Mouse (Mus musculus) right cerebral cortex, postnatal 14 days (tissue): Measurements from ENCODE around the gene Hmgn3.

ENCODE experiments used
- DNase-seq: peaks from one replicate; pipeline ENCODE4 v3.0.0; 2022

Hmgn3 gene

DNA sequence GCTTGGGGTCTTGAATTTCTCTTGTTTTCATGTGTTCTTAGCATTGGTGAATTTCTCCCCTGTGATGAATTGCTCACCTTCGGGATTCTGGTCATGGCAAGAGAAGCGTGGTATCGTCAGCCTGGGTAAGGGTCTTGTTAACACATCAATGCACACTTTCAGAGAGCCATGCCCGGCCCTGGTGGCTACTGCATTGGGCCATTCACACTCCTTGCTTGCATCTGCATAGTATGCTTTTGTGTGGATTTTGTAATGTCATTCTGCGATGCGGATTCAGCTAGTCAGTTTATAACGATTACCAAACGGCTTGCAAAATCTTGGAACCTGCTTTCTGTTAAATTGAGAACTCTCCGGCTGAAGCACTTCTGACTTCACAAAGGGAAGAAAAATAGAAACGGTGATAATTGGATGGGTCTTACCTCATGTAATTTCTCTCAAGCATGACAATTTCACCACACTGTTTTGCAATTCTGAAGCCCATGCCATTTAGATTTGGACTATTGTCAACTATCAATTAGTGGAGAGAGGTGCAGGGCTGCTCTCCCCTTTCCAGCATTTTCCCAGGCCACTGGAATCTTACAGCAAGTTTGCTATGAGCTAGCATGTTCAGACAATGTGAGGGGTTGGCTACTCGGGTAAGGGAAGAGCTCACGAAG lies 47.7 kb downstream of the Hmgn3 start:
- no peak for DNase-seq

DNA sequence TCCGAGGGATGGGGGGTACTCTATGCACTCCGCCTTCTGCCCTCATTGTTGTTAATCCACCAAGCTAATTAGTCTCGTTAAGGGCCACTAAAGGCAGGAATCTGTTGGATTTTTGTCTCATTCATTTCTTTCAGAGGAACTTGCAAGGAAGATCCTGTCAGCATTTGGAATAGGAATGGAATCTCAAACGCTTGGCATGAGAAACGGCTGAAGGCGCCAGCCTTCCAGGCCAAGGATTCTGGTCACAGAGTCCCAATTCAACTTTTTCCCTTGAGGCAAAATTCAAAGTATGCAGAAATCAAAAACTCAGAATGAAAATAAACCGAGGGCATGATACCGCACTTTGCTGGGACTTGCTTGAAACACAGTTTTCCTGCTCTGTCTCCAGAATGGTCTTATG lies 48.7 kb downstream of the Hmgn3 start:
- DNase-seq = no peak

DNA sequence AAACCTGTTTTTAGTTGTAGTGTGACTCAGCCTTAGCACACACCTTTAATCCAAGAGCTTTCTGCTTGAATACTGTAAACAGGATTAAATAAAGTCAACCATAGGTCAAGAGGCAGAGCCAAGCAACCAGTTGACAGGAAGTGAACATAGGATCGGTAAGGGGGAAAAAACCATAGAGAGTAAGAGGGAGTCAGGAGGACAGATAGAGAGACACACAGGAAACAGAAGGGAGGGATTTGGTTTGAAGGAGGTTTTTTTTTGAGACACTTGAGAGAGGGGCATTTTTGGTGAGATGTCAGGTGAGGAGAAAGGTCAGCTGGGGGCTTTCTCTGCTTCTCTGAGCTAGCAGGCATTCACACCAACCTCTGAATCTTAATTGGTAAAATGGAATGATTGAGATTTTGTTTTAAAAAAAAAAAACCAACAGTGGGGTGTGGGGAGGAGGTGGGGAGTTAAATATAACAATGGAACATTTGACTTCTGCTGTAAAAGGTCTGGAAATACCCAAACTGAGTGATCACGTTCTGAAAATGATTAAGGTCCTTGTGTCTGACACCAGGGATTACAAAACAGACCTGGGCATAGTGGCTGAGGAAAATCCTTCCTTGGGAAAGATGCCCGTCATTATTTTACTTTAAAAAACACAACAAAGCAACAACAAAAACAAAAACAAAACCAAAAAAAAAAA lies 51.7 kb downstream of the Hmgn3 start:
- DNase-seq = no peak

DNA sequence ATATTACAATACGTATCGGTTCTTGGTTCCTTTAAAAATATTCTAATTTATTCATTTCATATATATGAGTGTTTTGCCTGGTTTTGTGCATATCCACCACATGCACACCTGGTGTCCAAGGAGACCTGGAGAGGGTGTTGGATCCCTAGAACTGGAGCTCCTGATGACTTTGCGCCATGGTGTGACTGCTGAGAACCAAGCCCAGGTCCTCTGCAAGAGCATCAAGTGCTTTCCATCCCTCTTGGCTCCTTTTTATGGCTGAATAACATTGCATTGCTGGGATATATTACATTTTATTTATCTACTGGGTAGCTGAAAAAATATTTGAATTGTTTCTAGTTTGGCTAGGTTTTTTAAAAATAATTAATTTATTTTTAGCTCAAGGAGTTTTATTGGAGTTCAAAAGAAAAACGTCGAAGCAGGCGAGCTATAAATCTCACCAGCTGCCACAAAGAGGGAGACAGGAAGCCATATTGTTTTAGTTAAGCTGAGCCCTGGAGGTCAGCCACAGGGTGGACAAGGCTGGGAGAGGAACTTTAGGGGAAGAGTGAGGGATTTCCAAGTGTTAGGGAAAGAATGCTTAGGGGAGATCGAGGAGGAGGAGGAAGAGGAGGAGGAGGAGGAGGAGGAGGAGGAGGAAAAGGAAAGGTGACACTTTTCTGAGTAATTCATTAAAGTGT lies 62.6 kb downstream of the Hmgn3 start:
- DNase-seq = no peak

DNA sequence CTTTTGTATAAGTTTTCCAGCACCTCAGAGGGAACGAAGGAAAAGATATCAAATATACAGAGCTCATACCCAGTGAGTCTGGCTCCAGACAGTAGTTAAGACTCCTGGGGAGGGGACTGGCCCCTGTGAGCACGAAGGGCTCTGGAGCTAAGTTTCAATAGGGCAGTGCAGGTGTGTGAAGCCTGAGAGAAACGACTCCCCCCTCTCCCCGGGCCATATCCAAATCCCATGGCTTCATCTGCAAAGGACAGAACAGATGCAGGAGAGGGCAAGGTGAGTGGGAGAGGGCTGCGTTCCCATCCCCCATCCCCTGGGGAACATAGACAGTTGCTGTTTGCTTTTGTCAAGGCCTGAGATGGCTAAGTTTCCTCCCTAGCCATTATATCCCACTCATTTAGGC lies 63.4 kb downstream of the Hmgn3 start:
- no peak for DNase-seq

DNA sequence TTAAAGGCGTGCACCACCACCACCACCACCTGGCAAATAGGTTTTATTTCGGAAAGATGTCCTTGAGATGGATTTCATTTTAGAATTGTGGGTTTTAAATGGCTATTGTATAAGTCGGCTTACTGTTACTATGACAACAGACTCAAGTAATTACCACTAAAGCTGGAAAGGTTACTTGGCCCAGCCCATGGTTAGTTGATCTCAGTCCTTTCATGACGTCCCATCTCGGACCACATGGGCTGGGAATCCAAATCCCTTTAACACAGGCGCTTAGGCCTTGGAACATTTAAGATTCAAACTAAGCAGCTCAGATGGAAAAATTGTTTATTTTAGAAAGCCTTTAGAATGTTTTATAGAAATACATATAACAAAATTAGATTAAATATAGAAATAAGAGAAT lies 64.2 kb downstream of the Hmgn3 start:
- DNase-seq = no peak

DNA sequence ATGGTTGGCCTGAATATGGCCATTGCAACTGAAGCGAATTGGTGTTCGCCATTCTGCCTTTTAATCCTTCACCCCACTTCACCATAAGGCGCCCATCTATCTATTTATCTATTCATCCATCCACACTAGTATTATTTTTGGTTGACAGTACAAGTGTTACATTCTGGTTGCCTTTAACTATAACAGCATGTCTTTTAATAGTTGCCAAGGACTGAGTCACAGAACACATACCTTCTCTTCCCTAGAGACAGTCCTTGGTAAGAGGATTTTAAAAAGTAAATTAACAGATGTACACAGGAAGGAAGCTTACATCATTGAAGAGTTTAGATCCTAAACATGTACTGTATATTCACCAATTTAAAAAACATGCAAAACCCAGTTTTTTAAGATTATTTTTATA lies 66.8 kb downstream of the Hmgn3 start:
- DNase-seq = no peak

DNA sequence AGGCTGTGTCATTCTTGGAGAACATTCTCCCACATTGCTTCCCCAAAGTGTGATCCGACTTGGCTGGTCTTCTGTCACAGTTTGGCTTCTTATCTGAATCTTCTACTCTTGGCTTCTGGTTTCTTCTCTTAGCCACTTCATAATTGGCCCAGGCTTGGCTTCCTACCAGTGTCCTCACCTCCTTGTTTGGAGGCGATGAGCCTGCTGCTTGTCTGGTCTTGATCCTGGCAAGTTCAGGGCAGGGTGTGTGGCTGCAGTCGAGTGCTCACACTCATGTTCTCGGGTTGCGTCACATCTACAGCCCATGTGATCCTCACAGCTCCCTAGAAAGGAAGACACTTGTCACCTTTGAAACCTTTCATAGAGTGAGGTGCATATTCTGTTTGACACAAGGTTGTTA lies 78.2 kb downstream of the Hmgn3 start:
- DNase-seq = no peak

DNA sequence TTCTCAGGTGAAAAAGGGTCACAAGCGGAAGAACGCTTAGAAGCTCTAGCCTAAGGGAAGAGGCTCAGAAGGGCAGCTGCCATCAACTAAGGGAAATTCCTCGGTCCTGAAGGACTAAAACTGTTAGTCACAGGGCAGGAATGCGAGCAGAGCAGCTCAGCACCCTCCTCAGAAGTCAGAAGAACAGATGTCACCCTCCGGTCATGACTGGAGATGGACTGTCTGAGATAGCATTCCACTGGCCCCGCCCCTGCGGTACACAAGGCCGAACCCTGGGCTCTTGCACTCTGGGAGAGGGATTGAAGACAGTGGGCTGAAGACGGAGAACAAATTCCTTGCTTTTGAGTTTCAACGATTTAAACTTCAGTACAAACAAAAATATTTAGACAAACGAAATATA lies 85.2 kb downstream of the Hmgn3 start:
- DNase-seq = no peak
